Mouse (Mus musculus) lung, postnatal 0 days (tissue): ENCODE results near the gene Mvk. TPM values are rescaled to one million over a fixed set of nuclear protein-coding genes. Genes with fewer than 3 reads are reported as not detected.

ENCODE experiments used
- ATAC-seq: fragments of 200-750 bp; cut with Nextera tagmentation; 2 replicates; pipeline ENCODE4 v1.8.0; 2017; ENCODE audit warnings: moderate library complexity
- DNase-seq: peaks from one replicate; pipeline ENCODE4 v3.0.0-alpha.2; 2016; ENCODE audit warnings: low spot score
- H3K27ac ChIP-seq: fragments of 300-500 bp; sonication (generic); 2 replicates; pipeline ENCODE4 v1.5.1; 2014; ENCODE audit warnings: antibody characterized with exemption, mild to moderate bottlenecking, low read length, mixed read lengths
- H3K27me3 ChIP-seq: fragments of 300-500 bp; sonication (generic); replicated peaks from 2 replicates; pipeline ENCODE4 v1.6.1; 2014; ENCODE audit warnings: low read length, mixed read lengths; ENCODE audit not compliant: insufficient read depth
- H3K36me3 ChIP-seq: fragments of 300-500 bp; sonication (generic); 2 replicates; pipeline ENCODE4 v1.6.1; 2014; ENCODE audit warnings: low read length, mixed read lengths; ENCODE audit not compliant: insufficient read depth
- H3K4me1 ChIP-seq: fragments of 300-500 bp; sonication (generic); 2 replicates; pipeline ENCODE4 v1.6.1; 2014; ENCODE audit warnings: antibody characterized with exemption, low read depth, low read length, mixed read lengths; ENCODE audit not compliant: insufficient read depth
- H3K4me2 ChIP-seq: fragments of 300-500 bp; sonication (generic); replicated peaks from 2 replicates; pipeline ENCODE4 v1.6.1; 2014; ENCODE audit warnings: low read depth, mild to moderate bottlenecking, low read length, moderate library complexity, mixed read lengths
- H3K4me3 ChIP-seq: fragments of 300-500 bp; sonication (generic); 2 replicates; pipeline ENCODE4 v1.5.1; 2014; ENCODE audit warnings: low read depth, low read length
- H3K9ac ChIP-seq: fragments of 300-500 bp; sonication (generic); replicated peaks from 2 replicates; pipeline ENCODE4 v1.6.1; 2014; ENCODE audit warnings: low read depth, mild to moderate bottlenecking
- H3K9me3 ChIP-seq: fragments of 300-500 bp; sonication (generic); 2 replicates; pipeline ENCODE4 v1.6.1; 2016; ENCODE audit warnings: low read length, mixed read lengths
- CTCF ChIP-seq: IDR thresholded peaks from 2 replicates; pipeline ENCODE4 v1.5.1; 2016; ENCODE audit warnings: antibody characterized with exemption, mild to moderate bottlenecking
- EP300 ChIP-seq: IDR thresholded peaks from 2 replicates; pipeline ENCODE4 v1.6.1; 2016; ENCODE audit warnings: antibody characterized with exemption, mild to moderate bottlenecking, control low read depth
- WGBS: fragments of 180-500 bp; shearing (Covaris S2); extraction: QIAGEN DNeasy Blood & Tissue Kit; methylation state at CpG from one replicate; pipeline ENCODE4 v1.1.7; 2014; 5-methylcytosine and 5-hydroxymethylcytosine counted together
- polyA plus RNA-seq: library from polyadenylated mRNA; unstranded; fragments of >200 nt; fragmentation: Nextera tagmentation; extraction: Ambion mirVana; gene quantifications from 2 replicates; pipeline ENCODE4 v1.2.1, GENCODE M21; 2015

Mvk gene
- polyA plus RNA-seq, 1 experiment from 2014 or later: 28.9 TPM

- Histone ChIP-seq H3K9ac (no peak overlapping the region), H3K4me2 (no peak overlapping the region), H3K27me3 (no peaks in the 10 kb centered on the region), H3K4me3 (no peak overlapping the region), H3K27ac (peak overlapping the region; percentile 70), H3K36me3 (peaks cover 53% of the 10 kb centered on the region), H3K4me1 (no peaks in the 10 kb centered on the region), H3K9me3 (no peaks in the 10 kb centered on the region)
- DNase-seq (peak; percentile 70), ATAC-seq (peak; percentile 27)
- TF ChIP-seq EP300 (peak; percentile 40; the same call in 1 of the 2 replicates), CTCF (no peak)
- 36% methylated on average over 23 of the region's 23 CpGs for WGBS
These were observed 31.6 kb upstream of the Mvk start for GRCm38 (mm10) chr5:114412361-114412998.

GRCm38 (mm10) chr5:114413067-114413735, 30.9 kb upstream of the Mvk start:
- Histone ChIP-seq H3K4me2 (no peak overlapping the region), H3K27ac (peak overlapping the region; percentile 70; the same call in 1 of the 2 replicates)

GRCm38 (mm10) chr5:114415606-114416005, 28.5 kb upstream of the Mvk start:
- H3K4me2 ChIP-seq: no peak overlapping the region
- H3K27ac ChIP-seq: no peak overlapping the region
- H3K27me3 ChIP-seq: no peaks in the 10 kb centered on the region
- no peak for DNase-seq
- H3K9ac ChIP-seq: no peak overlapping the region
- H3K9me3 ChIP-seq: no peaks in the 10 kb centered on the region
- no peak for ATAC-seq
- 82% methylated on average over 5 of the region's 5 CpGs for WGBS
- H3K4me1 ChIP-seq: no peaks in the 10 kb centered on the region
- no peak overlapping the region for H3K4me3 ChIP-seq
- peaks cover 55% of the 10 kb centered on the region for H3K36me3 ChIP-seq
- TF ChIP-seq EP300 (no peak), CTCF (no peak)

More at GRCm38 (mm10) chr5:114413067-114413735, 30.9 kb upstream of the Mvk start:
- 31% methylated on average over 16 of the region's 16 CpGs for WGBS
- H3K36me3 ChIP-seq: peaks cover 59% of the 10 kb centered on the region
- peak; percentile 66 for TF ChIP-seq EP300
- TF ChIP-seq CTCF: no peak
- no peaks in the 10 kb centered on the region for H3K9me3 ChIP-seq
- DNase-seq (peak; percentile 95), ATAC-seq (peak; percentile 90)
- no peaks in the 10 kb centered on the region for H3K27me3 ChIP-seq
- H3K9ac ChIP-seq: no peak overlapping the region
- H3K4me3 ChIP-seq: no peak overlapping the region
- H3K4me1 ChIP-seq: no peaks in the 10 kb centered on the region

GRCm38 (mm10) chr5:114416855-114417254, 27.2 kb upstream of the Mvk start:
- Histone ChIP-seq H3K4me1 (0 out of 2 replicates have a peak, but pooled peaks cover 3% of the 10 kb centered on the region), H3K4me3 (no peak overlapping the region), H3K27ac (no peak overlapping the region), H3K9me3 (no peaks in the 10 kb centered on the region), H3K4me2 (no peak overlapping the region), H3K36me3 (peaks cover 45% of the 10 kb centered on the region), H3K27me3 (no peaks in the 10 kb centered on the region), H3K9ac (no peak overlapping the region)
- ATAC-seq (no peak), DNase-seq (peak; percentile 13)
- WGBS: 58% methylated on average over 8 of the region's 8 CpGs
- peak; percentile 11; the same call in 1 of the 2 replicates for TF ChIP-seq CTCF
- no peak for TF ChIP-seq EP300

- Histone ChIP-seq H3K9me3 (no peaks in the 10 kb centered on the region), H3K4me1 (0 out of 2 replicates have a peak, but pooled peaks cover 8% of the 10 kb centered on the region), H3K9ac (no peak overlapping the region), H3K4me3 (no peak overlapping the region), H3K27ac (no peak overlapping the region), H3K4me2 (no peak overlapping the region), H3K36me3 (peaks cover 42% of the 10 kb centered on the region), H3K27me3 (no peaks in the 10 kb centered on the region)
- WGBS: 64% methylated on average over 8 of the region's 8 CpGs
- ATAC-seq: no peak
- TF ChIP-seq EP300 (no peak), CTCF (peak; percentile 65)
- no peak for DNase-seq
These were observed 25.5 kb upstream of the Mvk start for GRCm38 (mm10) chr5:114418541-114418940.

- 0 out of 2 replicates have a peak overlapping the region, but pooled peaks have one; percentile 8 for H3K4me2 ChIP-seq
- 0 out of 2 replicates have a peak, but pooled peaks cover 8% of the 10 kb centered on the region for H3K4me1 ChIP-seq
- ATAC-seq (peak; percentile 85), DNase-seq (peak; percentile 61)
- 31% methylated on average over 11 of the region's 11 CpGs for WGBS
- H3K9ac ChIP-seq: no peak overlapping the region
- no peak overlapping the region for H3K27ac ChIP-seq
- peaks cover 24% of the 10 kb centered on the region; the same call in 1 of the 2 replicates for H3K36me3 ChIP-seq
- TF ChIP-seq EP300 (peak; percentile 30; the same call in 1 of the 2 replicates), CTCF (no peak)
- no peaks in the 10 kb centered on the region for H3K9me3 ChIP-seq
- no peaks in the 10 kb centered on the region for H3K27me3 ChIP-seq
- no peak overlapping the region for H3K4me3 ChIP-seq
These were observed 22.3 kb upstream of the Mvk start for GRCm38 (mm10) chr5:114421561-114422298.
